Mouse (Mus musculus): ENCODE measurements around the gene Slc6a8. TPM values are rescaled to one million over a fixed set of nuclear protein-coding genes. Genes with fewer than 3 reads are reported as not detected.

Gene Slc6a8
- polyA plus RNA-seq (2014; fragmentation: Nextera tagmentation; extraction: Ambion mirVana) = 6.8 and 6.9 TPM in 2 replicates

GRCm38 (mm10) chrX:73672879-73673618, at the start of gene Slc6a8:
Slc6a8 (plus strand) TSS chrX:73673150.
- Histone ChIP-seq H3K27me3 (ENCODE audit: control insufficient read depth, insufficient read depth, low read length) (no peaks in the 10 kb centered on the region), H3K4me3 (ENCODE audit: low read depth, low read length) (peak within 1 kb of the TSS; percentile 57), H3K27ac (ENCODE audit: low read depth, low read length) (0 out of 2 replicates have a peak within 1 kb of the TSS, but pooled peaks have one; percentile 34), H3K4me1 (ENCODE audit: control insufficient read depth, insufficient read depth, low read length) (no peaks in the 10 kb centered on the region), H3K9ac (ENCODE audit: low read length) (peak within 1 kb of the TSS; percentile 80), H3K4me2 (ENCODE audit: low read depth) (peak within 1 kb of the TSS; percentile 63), H3K9me3 (ENCODE audit: control insufficient read depth, low read length) (no peaks in the 10 kb centered on the region), H3K36me3 (ENCODE audit: control insufficient read depth, insufficient read depth, low read length) (no peaks in the 10 kb centered on the region; the same call in 1 of the 2 replicates)
- DNase-seq (ENCODE audit: low spot score) = peak; percentile 70
- peak; percentile 70 for ATAC-seq (ENCODE audit: insufficient read depth, low FRiP score, low TSS enrichment)
- 9% methylated on average over 42 of the region's 72 CpGs for WGBS

GRCm38 (mm10) chrX:73626981-73627380, 46.0 kb upstream of the Slc6a8 start:
- H3K36me3 ChIP-seq (ENCODE audit: control insufficient read depth, insufficient read depth, low read length) = no peaks in the 10 kb centered on the region
- no peak for ATAC-seq (ENCODE audit: insufficient read depth, low FRiP score, low TSS enrichment)
- H3K27me3 ChIP-seq (ENCODE audit: control insufficient read depth, insufficient read depth, low read length) = no peaks in the 10 kb centered on the region

GRCm38 (mm10) chrX:73635425-73635824, 37.5 kb upstream of the Slc6a8 start:
- no peaks in the 10 kb centered on the region for H3K36me3 ChIP-seq (ENCODE audit: control insufficient read depth, insufficient read depth, low read length)
- H3K4me1 ChIP-seq (ENCODE audit: control insufficient read depth, insufficient read depth, low read length) = no peaks in the 10 kb centered on the region
- H3K4me2 ChIP-seq (ENCODE audit: low read depth) = 0 out of 2 replicates have a peak overlapping the region, but pooled peaks have one; percentile 20
- H3K4me3 ChIP-seq (ENCODE audit: low read depth, low read length) = no peak overlapping the region
- no peak for ATAC-seq (ENCODE audit: insufficient read depth, low FRiP score, low TSS enrichment)
- no peak for DNase-seq (ENCODE audit: low spot score)
- peaks cover 37% of the 10 kb centered on the region for H3K27me3 ChIP-seq (ENCODE audit: control insufficient read depth, insufficient read depth, low read length)
- WGBS = 22% methylated on average over 6 of the region's 19 CpGs
- no peak overlapping the region for H3K9ac ChIP-seq (ENCODE audit: low read length)
- H3K27ac ChIP-seq (ENCODE audit: low read depth, low read length) = no peak overlapping the region
- H3K9me3 ChIP-seq (ENCODE audit: control insufficient read depth, low read length) = no peaks in the 10 kb centered on the region

More at GRCm38 (mm10) chrX:73626981-73627380, 46.0 kb upstream of the Slc6a8 start:
- Histone ChIP-seq H3K4me2 (ENCODE audit: low read depth) (no peak overlapping the region), H3K9me3 (ENCODE audit: control insufficient read depth, low read length) (no peaks in the 10 kb centered on the region), H3K4me3 (ENCODE audit: low read depth, low read length) (no peak overlapping the region), H3K27ac (ENCODE audit: low read depth, low read length) (no peak overlapping the region), H3K9ac (ENCODE audit: low read length) (no peak overlapping the region), H3K4me1 (ENCODE audit: control insufficient read depth, insufficient read depth, low read length) (no peaks in the 10 kb centered on the region)
- no peak for DNase-seq (ENCODE audit: low spot score)

- H3K27me3 ChIP-seq (ENCODE audit: control insufficient read depth, insufficient read depth, low read length) = peaks cover 44% of the 10 kb centered on the region
- no peak overlapping the region for H3K27ac ChIP-seq (ENCODE audit: low read depth, low read length)
- H3K36me3 ChIP-seq (ENCODE audit: control insufficient read depth, insufficient read depth, low read length) = no peaks in the 10 kb centered on the region
- H3K4me1 ChIP-seq (ENCODE audit: control insufficient read depth, insufficient read depth, low read length) = no peaks in the 10 kb centered on the region
- no peaks in the 10 kb centered on the region for H3K9me3 ChIP-seq (ENCODE audit: control insufficient read depth, low read length)
- H3K4me2 ChIP-seq (ENCODE audit: low read depth) = peak overlapping the region; percentile 37
- H3K4me3 ChIP-seq (ENCODE audit: low read depth, low read length) = peak overlapping the region; percentile 23
- WGBS = 15% methylated on average over 19 of the region's 19 CpGs
- ATAC-seq (ENCODE audit: insufficient read depth, low FRiP score, low TSS enrichment) (no peak), DNase-seq (ENCODE audit: low spot score) (no peak)
- no peak overlapping the region for H3K9ac ChIP-seq (ENCODE audit: low read length)
These were observed 35.5 kb upstream of the Slc6a8 start for GRCm38 (mm10) chrX:73637415-73637814.

GRCm38 (mm10) chrX:73639255-73639675, 33.7 kb upstream of the Slc6a8 start, which contains the start of gene Dusp9:
Dusp9 (plus strand) TSS chrX:73639419.
- H3K27ac ChIP-seq (ENCODE audit: low read depth, low read length) = no peak within 1 kb of the TSS
- no peaks in the 10 kb centered on the region for H3K36me3 ChIP-seq (ENCODE audit: control insufficient read depth, insufficient read depth, low read length)
- peaks cover 44% of the 10 kb centered on the region for H3K27me3 ChIP-seq (ENCODE audit: control insufficient read depth, insufficient read depth, low read length)
- WGBS = 22% methylated on average over 28 of the region's 28 CpGs
- no peaks in the 10 kb centered on the region for H3K4me1 ChIP-seq (ENCODE audit: control insufficient read depth, insufficient read depth, low read length)
- H3K4me2 ChIP-seq (ENCODE audit: low read depth) = peak within 1 kb of the TSS; percentile 52
- H3K4me3 ChIP-seq (ENCODE audit: low read depth, low read length) = peak within 1 kb of the TSS; percentile 26
- peak; percentile 63 for DNase-seq (ENCODE audit: low spot score)
- peak within 1 kb of the TSS; percentile 29 for H3K9ac ChIP-seq (ENCODE audit: low read length)
- no peaks in the 10 kb centered on the region for H3K9me3 ChIP-seq (ENCODE audit: control insufficient read depth, low read length)
- peak; percentile 61 for ATAC-seq (ENCODE audit: insufficient read depth, low FRiP score, low TSS enrichment)

- Histone ChIP-seq H3K4me3 (ENCODE audit: low read depth, low read length) (peak overlapping the region; percentile 26), H3K27me3 (ENCODE audit: control insufficient read depth, insufficient read depth, low read length) (peaks cover 40% of the 10 kb centered on the region), H3K9me3 (ENCODE audit: control insufficient read depth, low read length) (no peaks in the 10 kb centered on the region), H3K4me1 (ENCODE audit: control insufficient read depth, insufficient read depth, low read length) (no peaks in the 10 kb centered on the region), H3K4me2 (ENCODE audit: low read depth) (peak overlapping the region; percentile 52), H3K36me3 (ENCODE audit: control insufficient read depth, insufficient read depth, low read length) (no peaks in the 10 kb centered on the region), H3K9ac (ENCODE audit: low read length) (no peak overlapping the region), H3K27ac (ENCODE audit: low read depth, low read length) (no peak overlapping the region)
- DNase-seq (ENCODE audit: low spot score) (no peak), ATAC-seq (ENCODE audit: insufficient read depth, low FRiP score, low TSS enrichment) (peak; percentile 42)
- 22% methylated on average over 35 of the region's 41 CpGs for WGBS
These were observed 33.0 kb upstream of the Slc6a8 start for GRCm38 (mm10) chrX:73639901-73640469.

GRCm38 (mm10) chrX:73645121-73645520, 27.8 kb upstream of the Slc6a8 start:
- H3K4me3 ChIP-seq (ENCODE audit: low read depth, low read length) = no peak overlapping the region

GRCm38 (mm10) chrX:73650869-73651268, 22.1 kb upstream of the Slc6a8 start:
- Histone ChIP-seq H3K4me3 (ENCODE audit: low read depth, low read length) (no peak overlapping the region), H3K9me3 (ENCODE audit: control insufficient read depth, low read length) (no peaks in the 10 kb centered on the region), H3K27me3 (ENCODE audit: control insufficient read depth, insufficient read depth, low read length) (no peaks in the 10 kb centered on the region), H3K4me1 (ENCODE audit: control insufficient read depth, insufficient read depth, low read length) (no peaks in the 10 kb centered on the region), H3K27ac (ENCODE audit: low read depth, low read length) (no peak overlapping the region), H3K4me2 (ENCODE audit: low read depth) (no peak overlapping the region), H3K36me3 (ENCODE audit: control insufficient read depth, insufficient read depth, low read length) (no peaks in the 10 kb centered on the region), H3K9ac (ENCODE audit: low read length) (no peak overlapping the region)
- no peak for DNase-seq (ENCODE audit: low spot score)
- no peak for ATAC-seq (ENCODE audit: insufficient read depth, low FRiP score, low TSS enrichment)
- 74% methylated on average over 3 of the region's 3 CpGs for WGBS

More at GRCm38 (mm10) chrX:73645121-73645520, 27.8 kb upstream of the Slc6a8 start:
- H3K4me2 ChIP-seq (ENCODE audit: low read depth) = no peak overlapping the region
- DNase-seq (ENCODE audit: low spot score) (no peak), ATAC-seq (ENCODE audit: insufficient read depth, low FRiP score, low TSS enrichment) (no peak)
- no peaks in the 10 kb centered on the region for H3K36me3 ChIP-seq (ENCODE audit: control insufficient read depth, insufficient read depth, low read length)
- no peaks in the 10 kb centered on the region for H3K9me3 ChIP-seq (ENCODE audit: control insufficient read depth, low read length)
- WGBS = 35% methylated on average over 4 of the region's 4 CpGs
- H3K27ac ChIP-seq (ENCODE audit: low read depth, low read length) = no peak overlapping the region
- H3K9ac ChIP-seq (ENCODE audit: low read length) = no peak overlapping the region
- H3K27me3 ChIP-seq (ENCODE audit: control insufficient read depth, insufficient read depth, low read length) = peaks cover 9% of the 10 kb centered on the region
- H3K4me1 ChIP-seq (ENCODE audit: control insufficient read depth, insufficient read depth, low read length) = no peaks in the 10 kb centered on the region
